Mouse (Mus musculus) kidney, adult 2 months (tissue): ENCODE data around the gene 1810009A15Rik.

Experiments used
- CTCF ChIP-seq: fragments of 200-500 bp; conservative IDR thresholded peaks from 2 replicates; pipeline ENCODE4 v1.5.1; 2011; ENCODE audit warnings: low read depth, mild to moderate bottlenecking, control low read depth, low read length, moderate library complexity, mixed read lengths; ENCODE audit not compliant: insufficient read depth, insufficient read length
- POLR2A ChIP-seq: fragments of 200-500 bp; IDR thresholded peaks from one replicate; pipeline ENCODE4 v1.6.1; 2011; ENCODE audit warnings: low read depth, low read length, control low read depth

DNA sequence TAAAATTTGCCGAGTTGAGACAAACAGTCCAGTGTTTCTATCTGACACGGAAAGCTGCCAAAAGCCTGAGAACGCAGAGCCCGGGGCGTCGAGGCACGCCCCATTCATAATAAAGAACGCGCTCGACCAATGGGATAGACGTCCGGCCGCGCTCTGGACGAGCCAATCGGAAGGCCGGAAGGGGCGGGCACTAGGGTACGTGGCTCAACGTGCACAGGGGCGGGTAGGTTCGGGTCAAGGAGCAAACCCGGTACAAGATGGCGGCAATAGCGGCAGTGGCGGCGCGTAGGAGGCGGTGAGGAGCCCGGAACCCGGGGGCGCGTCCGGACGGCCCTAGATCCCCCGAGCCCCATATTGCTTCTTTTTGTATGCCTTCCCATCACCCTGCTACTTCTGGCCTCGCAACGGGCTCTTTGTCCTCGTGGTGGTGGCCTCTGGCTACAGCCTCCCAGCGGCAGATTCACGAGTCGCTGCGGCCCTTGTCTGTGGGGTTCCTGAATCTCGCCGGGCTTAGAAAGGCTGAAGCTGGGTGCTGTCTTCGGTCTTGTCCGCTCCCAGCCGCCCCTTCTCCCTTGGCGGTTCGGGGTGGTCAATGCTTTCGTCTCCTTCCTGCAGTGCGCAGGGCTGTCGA is 9.3 kb downstream of the 1810009A15Rik start, which contains the start of gene Ganab:
- TF ChIP-seq POLR2A: peak; percentile 75
- no peak for TF ChIP-seq CTCF
